Mouse (Mus musculus) liver, postnatal 0 days (tissue): ENCODE results near the gene Appl1.

Source experiments
- CTCF ChIP-seq: sonication (generic); IDR thresholded peaks from 2 replicates; pipeline ENCODE4 v1.5.1; 2016; ENCODE audit warnings: antibody characterized with exemption, low read depth
- EP300 ChIP-seq: IDR thresholded peaks from 2 replicates; pipeline ENCODE4 v1.6.1; 2016; ENCODE audit warnings: antibody characterized with exemption, low read depth, mild to moderate bottlenecking

DNA sequence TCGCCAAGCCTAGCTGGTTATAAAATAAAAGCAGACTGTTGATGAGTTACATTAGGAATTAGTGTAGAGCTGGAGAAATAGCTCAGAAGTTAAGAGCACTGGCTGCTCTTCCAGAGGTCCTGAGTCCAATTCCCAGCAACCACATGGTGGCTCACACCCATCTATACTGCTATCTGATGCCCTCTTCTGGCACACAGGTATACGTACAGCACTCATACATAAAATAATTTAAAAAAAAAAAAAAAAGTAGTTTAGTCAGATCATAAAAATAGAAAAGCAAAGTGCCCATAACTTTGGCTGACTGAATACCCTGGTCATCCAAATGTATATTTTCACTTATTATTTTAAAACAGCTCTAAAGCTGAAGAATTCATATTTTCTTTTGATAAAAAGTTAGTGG lies 2.1 kb upstream of the Appl1 start:
- TF ChIP-seq EP300, result no peak
- TF ChIP-seq CTCF, result peak; percentile 17; the same call in 1 of the 2 replicates
